Mouse (Mus musculus): ENCODE data around the gene Calcrl. TPM values are rescaled to one million over a fixed set of nuclear protein-coding genes. Genes with fewer than 3 reads are reported as not detected.
"Not testable (repeated sequence)": the region's sequence is repeated elsewhere in the genome, so short reads cannot be mapped to it uniquely, and the experiment has no call there.

Calcrl gene
- total RNA-seq, 4 experiments from 2014 or later: 15.8 to 27.4 (median 24.1) TPM

- not testable (repeated sequence) for DNase-seq
Observed at GRCm38 (mm10) chr2:84388537-84388936, 36.7 kb downstream of the Calcrl start.

- DNase-seq: no peak
Observed at GRCm38 (mm10) chr2:84388023-84388416, 37.2 kb downstream of the Calcrl start.

- DNase-seq: no peak
Observed at GRCm38 (mm10) chr2:84387394-84388022, 37.7 kb downstream of the Calcrl start.

- no peak for DNase-seq
Observed at GRCm38 (mm10) chr2:84386563-84387393, 38.4 kb downstream of the Calcrl start.

GRCm38 (mm10) chr2:84384911-84385693 lies 40.1 kb downstream of the Calcrl start:
- no peak for DNase-seq

GRCm38 (mm10) chr2:84383828-84384227 lies 41.4 kb downstream of the Calcrl start:
- DNase-seq: no peak

- DNase-seq: no peak
Observed at GRCm38 (mm10) chr2:84382556-84382955, 42.7 kb downstream of the Calcrl start.

- DNase-seq: no peak
Observed at GRCm38 (mm10) chr2:84381997-84382396, 43.2 kb downstream of the Calcrl start.

GRCm38 (mm10) chr2:84380816-84381215 lies 44.4 kb downstream of the Calcrl start:
- DNase-seq: no peak

GRCm38 (mm10) chr2:84378678-84379077 lies 46.5 kb downstream of the Calcrl start:
- DNase-seq: no peak

GRCm38 (mm10) chr2:84369256-84369655 lies 56.0 kb downstream of the Calcrl start:
- no peak for DNase-seq

GRCm38 (mm10) chr2:84366742-84367141 lies 58.5 kb downstream of the Calcrl start:
- no peak for DNase-seq

- DNase-seq: no peak
Observed at GRCm38 (mm10) chr2:84365266-84365665, 59.9 kb downstream of the Calcrl start.

- no peak for DNase-seq
Observed at GRCm38 (mm10) chr2:84362779-84363719, 62.2 kb downstream of the Calcrl start.

- no peak for DNase-seq
Observed at GRCm38 (mm10) chr2:84358690-84359343, 66.4 kb downstream of the Calcrl start.

GRCm38 (mm10) chr2:84355281-84355680 lies 69.9 kb downstream of the Calcrl start:
- DNase-seq: no peak

- no peak for DNase-seq
Observed at GRCm38 (mm10) chr2:84347376-84347775, 77.8 kb downstream of the Calcrl start.

GRCm38 (mm10) chr2:84343756-84344155 lies 81.5 kb downstream of the Calcrl start:
- no peak for DNase-seq

GRCm38 (mm10) chr2:84337774-84338450 lies 87.3 kb downstream of the Calcrl start:
- no peak for DNase-seq

- DNase-seq: no peak
Observed at GRCm38 (mm10) chr2:84336331-84336730, 88.9 kb downstream of the Calcrl start.

All from adrenal gland, adult 8-10 months (tissue).